Mouse (Mus musculus) 3T3-L1 (cell line): Measurements from ENCODE around the gene Ric8b.

Experiments
- DNase-seq: peaks from one replicate; pipeline ENCODE4 v3.0.0-alpha.2; 2015; ENCODE audit warnings: low read depth, low spot score

Ric8b gene

DNA sequence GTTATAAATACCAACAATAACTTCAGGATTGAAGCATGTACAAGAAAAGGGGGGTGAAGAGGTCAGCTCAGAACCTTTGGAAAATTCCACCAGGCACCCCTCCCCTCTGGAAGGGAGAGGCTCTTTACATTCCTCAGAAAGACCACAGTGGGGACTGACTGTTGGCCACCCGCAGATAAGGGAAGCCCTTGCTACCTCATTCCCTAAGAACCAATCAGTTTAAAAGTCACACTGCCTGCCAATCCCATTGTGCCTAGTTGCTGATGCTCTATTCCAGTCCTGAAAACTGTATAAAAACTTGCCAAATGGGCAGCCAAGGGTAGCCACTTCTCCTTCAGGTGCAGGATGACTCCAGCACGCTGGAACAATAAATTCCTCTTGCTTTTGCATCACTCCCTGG is 137.5 kb downstream of the Ric8b start:
- DNase-seq, result no peak
